Mouse (Mus musculus) bone marrow macrophage, adult 2 months (primary cell): ENCODE measurements around the gene Ppp1r36.

Source experiments
- CTCF ChIP-seq: IDR thresholded peaks from 2 replicates; pipeline ENCODE4 v1.5.1; 2012; ENCODE audit warnings: low read depth, mild to moderate bottlenecking, low read length, moderate library complexity
- POLR2A ChIP-seq: IDR thresholded peaks from 2 replicates; pipeline ENCODE4 v1.6.1; 2012; ENCODE audit warnings: mild to moderate bottlenecking, low read depth, low read length, borderline replicate concordance

- TF ChIP-seq POLR2A (no peak), CTCF (no peak)
Measured at GRCm38 (mm10) chr12:76372881-76373818, 44.2 kb upstream of the Ppp1r36 start.
